Mouse (Mus musculus) lung, adult 2 months (tissue): Measurements from ENCODE around the gene Npas3.

Experiments used
- CTCF ChIP-seq: fragments of 200-500 bp; IDR thresholded peaks from 2 replicates; pipeline ENCODE4 v1.5.1; 2011; ENCODE audit warnings: mild to moderate bottlenecking, low read length, control low read depth; ENCODE audit not compliant: insufficient read depth
- POLR2A ChIP-seq: fragments of 200-500 bp; IDR thresholded peaks from 2 replicates; pipeline ENCODE4 v1.6.1; 2011; ENCODE audit warnings: low read depth, mild to moderate bottlenecking, control low read depth, low read length, borderline replicate concordance; ENCODE audit errors: extremely low read depth

- TF ChIP-seq CTCF = no peak
- TF ChIP-seq POLR2A = no peak
These were observed 509.2 kb downstream of the Npas3 start for GRCm38 (mm10) chr12:53757631-53758030.
